8 mouse cellular contexts compared by ENCODE assay signal in the genomic region with DNA sequence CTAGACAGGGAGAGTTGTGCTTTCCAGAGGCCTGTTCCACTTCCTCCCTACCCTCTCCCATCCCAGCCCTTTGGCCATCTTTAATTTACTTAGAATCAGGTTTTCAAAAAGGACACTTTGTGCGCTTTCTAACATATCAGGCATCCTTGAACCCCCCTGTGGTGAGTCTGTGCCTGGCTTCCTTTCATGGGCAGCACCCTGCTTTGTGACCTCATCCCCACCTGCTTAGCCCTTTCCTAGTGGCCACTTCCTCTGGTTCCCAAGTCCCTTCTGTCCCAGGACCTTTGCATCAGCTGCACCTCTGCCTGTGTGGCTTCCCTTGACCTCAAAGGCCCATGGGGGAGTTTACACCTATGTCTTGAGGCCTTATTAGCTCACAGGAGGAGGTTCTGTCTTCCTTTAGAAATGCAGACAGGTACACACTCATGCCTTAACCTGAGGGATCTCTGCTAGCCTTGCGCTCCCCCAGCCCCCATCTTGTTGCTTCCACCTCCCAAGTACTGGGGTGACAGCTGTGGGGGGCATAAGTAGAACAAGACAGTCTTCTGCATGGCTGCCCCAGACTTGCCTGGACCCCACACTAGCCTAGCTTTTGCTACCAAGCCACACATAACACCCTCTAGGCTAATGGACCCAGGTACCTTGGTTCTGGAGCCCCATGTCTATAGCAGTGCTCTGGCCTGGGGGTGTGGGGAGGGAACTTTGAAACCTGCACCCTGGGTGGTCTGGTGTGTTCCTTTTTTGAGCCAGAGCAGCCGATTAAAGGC. TPM values are rescaled to one million over a fixed set of nuclear protein-coding genes. Genes with fewer than 3 reads are reported as not detected.
DNase-seq lines count a peak whose midpoint lies in the region; ATAC-seq and TF ChIP-seq lines count a peak whose summit lies in the region.

No protein-coding gene starts in this region.

- no peaks in the 10 kb centered on the region for H3K27me3 ChIP-seq in heart, embryonic 12.5 days (replicated peaks)
- H3K27me3 ChIP-seq in heart, postnatal 0 days (ENCODE audit: control insufficient read depth, insufficient read depth, low read length), result no peaks in the 10 kb centered on the region
- H3K27me3 ChIP-seq in midbrain, embryonic 12.5 days, result no peaks in the 10 kb centered on the region

- H3K4me2 ChIP-seq in heart, embryonic 12.5 days, result peak overlapping the region; percentile 85
- peak overlapping the region; percentile 96 for H3K4me2 ChIP-seq in heart, postnatal 0 days (ENCODE audit: low read depth, low read length)
- peak overlapping the region; percentile 92 for H3K4me2 ChIP-seq in midbrain, embryonic 12.5 days (replicated peaks)

- TF ChIP-seq POLR2A in bone marrow, adult 2 months (IDR thresholded peaks at IDR 0.05; ENCODE audit: borderline replicate concordance, control insufficient read depth, low read depth, low read length), result no peak

- peak overlapping the region; percentile 94 for H3K9ac ChIP-seq in heart, embryonic 12.5 days
- H3K9ac ChIP-seq in heart, postnatal 0 days (replicated peaks; ENCODE audit: low read depth, low read length), result no peak overlapping the region
- H3K9ac ChIP-seq in midbrain, embryonic 12.5 days (replicated peaks), result peak overlapping the region; percentile 76; the same call in 1 of the 2 replicates

- peaks cover 20% of the 10 kb centered on the region for H3K4me1 ChIP-seq in heart, embryonic 12.5 days (replicated peaks)
- no peaks in the 10 kb centered on the region; the same call in 1 of the 2 replicates for H3K4me1 ChIP-seq in bone marrow, adult 2 months (ENCODE audit: control insufficient read depth, insufficient read depth, low read length)
- H3K4me1 ChIP-seq in heart, postnatal 0 days (ENCODE audit: control insufficient read depth, insufficient read depth), result peaks cover 14% of the 10 kb centered on the region
- H3K4me1 ChIP-seq in midbrain, embryonic 12.5 days, result peaks cover 18% of the 10 kb centered on the region

- 90% methylated on average over 3 of the region's 3 CpGs for WGBS in heart, embryonic 12.5 days
- WGBS in bone marrow, adult 2 months, result 77% methylated on average over 3 of the region's 3 CpGs
- 89% methylated on average over 3 of the region's 3 CpGs for WGBS in heart, postnatal 0 days
- 89% methylated on average over 3 of the region's 3 CpGs for whole genome bisulfite sequencing in midbrain, embryonic 12.5 days

- DNase-seq in heart, adult 8-10 months (ENCODE audit: low spot score), result no peak
- DNase-seq in heart, postnatal 0 days (ENCODE audit: low spot score), result no peak
- DNase-seq in adrenal gland, postnatal 25 days, result no peak
- no peak for DNase-seq in kidney, postnatal 4 days

- H3K9me3 ChIP-seq in heart, embryonic 12.5 days (replicated peaks), result no peaks in the 10 kb centered on the region
- H3K9me3 ChIP-seq in heart, postnatal 0 days (replicated peaks; ENCODE audit: control insufficient read depth, low read length), result no peaks in the 10 kb centered on the region
- H3K9me3 ChIP-seq in midbrain, embryonic 12.5 days, result no peaks in the 10 kb centered on the region

- no peak for ATAC-seq in heart, embryonic 12.5 days (ENCODE audit: insufficient number of reproducible peaks, low FRiP score)
- ATAC-seq in heart, postnatal 0 days (ENCODE audit: insufficient read depth, low read depth), result no peak
- ATAC-seq in midbrain, embryonic 12.5 days (ENCODE audit: low FRiP score, low read depth), result no peak
- no peak for ATAC-seq in megakaryocyte-erythroid progenitor cell, adult 5-6 weeks (replicated peaks; ENCODE audit: low FRiP score, low TSS enrichment, poor library complexity, severe bottlenecking)

- peak overlapping the region; percentile 96 for H3K4me3 ChIP-seq in heart, embryonic 12.5 days
- peak overlapping the region; percentile 81 for H3K4me3 ChIP-seq in bone marrow, adult 2 months (replicated peaks; ENCODE audit: control insufficient read depth, low read depth, low read length)
- H3K4me3 ChIP-seq in heart, postnatal 0 days (ENCODE audit: low read depth, low read length), result peak overlapping the region; percentile 85; the same call in 1 of the 2 replicates
- H3K4me3 ChIP-seq in midbrain, embryonic 12.5 days, result peak overlapping the region; percentile 84

- TF ChIP-seq CTCF in bone marrow, adult 2 months (IDR thresholded peaks at IDR 0.05; ENCODE audit: control insufficient read depth, insufficient read depth, low read length), result no peak
- no peak for TF ChIP-seq CTCF in heart, postnatal 0 days (IDR thresholded peaks at IDR 0.05; ENCODE audit: low read depth)

- TF ChIP-seq EP300 in heart, postnatal 0 days (IDR thresholded peaks at IDR 0.05; ENCODE audit: low read depth), result no peak

- peaks cover 49% of the 10 kb centered on the region for H3K36me3 ChIP-seq in heart, embryonic 12.5 days
- peaks cover 37% of the 10 kb centered on the region for H3K36me3 ChIP-seq in heart, postnatal 0 days (replicated peaks; ENCODE audit: control insufficient read depth, insufficient read depth, low read length)
- peaks cover 46% of the 10 kb centered on the region for H3K36me3 ChIP-seq in midbrain, embryonic 12.5 days

- H3K27ac ChIP-seq in heart, embryonic 12.5 days (ENCODE audit: poor library complexity, severe bottlenecking), result no peak overlapping the region
- no peak overlapping the region for H3K27ac ChIP-seq in bone marrow, adult 2 months (ENCODE audit: control insufficient read depth, insufficient read depth, low read depth, low read length, poor library complexity)
- H3K27ac ChIP-seq in heart, postnatal 0 days (ENCODE audit: low read depth), result no peak overlapping the region
- H3K27ac ChIP-seq in midbrain, embryonic 12.5 days (replicated peaks), result 0 out of 2 replicates have a peak overlapping the region, but pooled peaks have one; percentile 77

RNA-seq across cellular contexts. Expression of a gene that starts 1.3 kb away (rescaled TPM):
- 85.4 and 89.9 TPM in 2 replicates for polyA plus RNA-seq in heart, embryonic 12.5 days (2016; fragmentation: Nextera tagmentation; extraction: Ambion mirVana)
- total RNA-seq in heart, adult 8-10 months (2022), result 10 to 100 TPM; 31.0 to 37.7 (median 33.8) TPM
- polyA plus RNA-seq in bone marrow, adult 2 months (2011; ENCODE audit: insufficient read depth, insufficient read length, low replicate concordance, missing spikeins), result 17.1 and 18.8 TPM in 2 replicates
- 73.5 and 89.9 TPM in 2 replicates for total RNA-seq in heart, postnatal 0 days (2014; rRNA removed; ENCODE audit: low replicate concordance)
- polyA plus RNA-seq in heart, postnatal 0 days (2015; fragmentation: Nextera tagmentation; extraction: Ambion mirVana), result 62.7 and 66.4 TPM in 2 replicates
- 145 and 152 TPM in 2 replicates for polyA plus RNA-seq in midbrain, embryonic 12.5 days (2016; fragmentation: Nextera tagmentation; extraction: Ambion mirVana)
- total RNA-seq in megakaryocyte-erythroid progenitor cell, adult 5-6 weeks (2014; fragmentation: Nextera tagmentation), result 31.4 and 47.5 TPM in 2 replicates
- total RNA-seq in megakaryocyte-erythroid progenitor cell, adult 5-6 weeks (2017), result 13.3 and 19.6 TPM in 2 replicates
- 62.5 and 64.7 TPM in 2 replicates for total RNA-seq in adrenal gland, postnatal 25 days (2021)

RNA-seq across cellular contexts. Expression of a gene that starts 5.6 kb away (rescaled TPM):
- polyA plus RNA-seq in heart, embryonic 12.5 days (2016; fragmentation: Nextera tagmentation; extraction: Ambion mirVana), result 172 and 175 TPM in 2 replicates
- 100 to 1,000 TPM; 114 to 128 (median 119) TPM for total RNA-seq in heart, adult 8-10 months (2022)
- 24.3 and 42.9 TPM in 2 replicates for polyA plus RNA-seq in bone marrow, adult 2 months (2011; ENCODE audit: insufficient read depth, insufficient read length, low replicate concordance, missing spikeins)
- total RNA-seq in heart, postnatal 0 days (2014; rRNA removed; ENCODE audit: low replicate concordance), result 169 and 188 TPM in 2 replicates
- 284 and 320 TPM in 2 replicates for polyA plus RNA-seq in heart, postnatal 0 days (2015; fragmentation: Nextera tagmentation; extraction: Ambion mirVana)
- polyA plus RNA-seq in midbrain, embryonic 12.5 days (2016; fragmentation: Nextera tagmentation; extraction: Ambion mirVana), result 235 and 245 TPM in 2 replicates
- 82.3 and 120 TPM in 2 replicates for total RNA-seq in megakaryocyte-erythroid progenitor cell, adult 5-6 weeks (2014; fragmentation: Nextera tagmentation)
- total RNA-seq in megakaryocyte-erythroid progenitor cell, adult 5-6 weeks (2017), result 46.7 and 63.4 TPM in 2 replicates
- total RNA-seq in adrenal gland, postnatal 25 days (2021), result 109 and 113 TPM in 2 replicates

RNA-seq across cellular contexts. Expression of a gene that starts 6.9 kb away (rescaled TPM):
- 35.4 and 36.7 TPM in 2 replicates for polyA plus RNA-seq in heart, embryonic 12.5 days (2016; fragmentation: Nextera tagmentation; extraction: Ambion mirVana)
- 10 to 100 TPM; 21.4 to 29.6 (median 24.8) TPM for total RNA-seq in heart, adult 8-10 months (2022)
- 3.9 and 9.1 TPM in 2 replicates for polyA plus RNA-seq in bone marrow, adult 2 months (2011; ENCODE audit: insufficient read depth, insufficient read length, low replicate concordance, missing spikeins)
- 57.7 and 69.8 TPM in 2 replicates for total RNA-seq in heart, postnatal 0 days (2014; rRNA removed; ENCODE audit: low replicate concordance)
- 32.8 and 36.6 TPM in 2 replicates for polyA plus RNA-seq in heart, postnatal 0 days (2015; fragmentation: Nextera tagmentation; extraction: Ambion mirVana)
- polyA plus RNA-seq in midbrain, embryonic 12.5 days (2016; fragmentation: Nextera tagmentation; extraction: Ambion mirVana), result 109 and 111 TPM in 2 replicates
- 5.3 and 7.1 TPM in 2 replicates for total RNA-seq in megakaryocyte-erythroid progenitor cell, adult 5-6 weeks (2014; fragmentation: Nextera tagmentation)
- 4.7 and 6.3 TPM in 2 replicates for total RNA-seq in megakaryocyte-erythroid progenitor cell, adult 5-6 weeks (2017)
- 63.0 and 82.8 TPM in 2 replicates for total RNA-seq in adrenal gland, postnatal 25 days (2021)

RNA-seq across cellular contexts. Expression of a gene that starts 15.4 kb away (rescaled TPM):
- polyA plus RNA-seq in heart, embryonic 12.5 days (2016; fragmentation: Nextera tagmentation; extraction: Ambion mirVana), result 2.7 and 3.8 TPM in 2 replicates
- 10 to 100 TPM; 14.1 to 17.3 (median 16.1) TPM for total RNA-seq in heart, adult 8-10 months (2022)
- polyA plus RNA-seq in bone marrow, adult 2 months (2011; ENCODE audit: insufficient read depth, insufficient read length, low replicate concordance, missing spikeins), result 2.9 and 6.3 TPM in 2 replicates
- total RNA-seq in heart, postnatal 0 days (2014; rRNA removed; ENCODE audit: low replicate concordance), result 10.8 and 15.0 TPM in 2 replicates
- polyA plus RNA-seq in heart, postnatal 0 days (2015; fragmentation: Nextera tagmentation; extraction: Ambion mirVana), result 0.74 and 0.93 TPM in 2 replicates
- polyA plus RNA-seq in midbrain, embryonic 12.5 days (2016; fragmentation: Nextera tagmentation; extraction: Ambion mirVana), result 14.2 and 18.7 TPM in 2 replicates
- 2.4 and 4.5 TPM in 2 replicates for total RNA-seq in megakaryocyte-erythroid progenitor cell, adult 5-6 weeks (2014; fragmentation: Nextera tagmentation)
- total RNA-seq in megakaryocyte-erythroid progenitor cell, adult 5-6 weeks (2017), result 2.3 and 3.4 TPM in 2 replicates
- total RNA-seq in adrenal gland, postnatal 25 days (2021), result 17.3 and 23.3 TPM in 2 replicates

RNA-seq across cellular contexts. Expression of a gene that starts 17.6 kb away (rescaled TPM):
- 11.6 and 12.8 TPM in 2 replicates for polyA plus RNA-seq in heart, embryonic 12.5 days (2016; fragmentation: Nextera tagmentation; extraction: Ambion mirVana)
- 10 to 100 TPM; 17.5 to 22.2 (median 19.0) TPM for total RNA-seq in heart, adult 8-10 months (2022)
- 6.3 and 7.9 TPM in 2 replicates for polyA plus RNA-seq in bone marrow, adult 2 months (2011; ENCODE audit: insufficient read depth, insufficient read length, low replicate concordance, missing spikeins)
- total RNA-seq in heart, postnatal 0 days (2014; rRNA removed; ENCODE audit: low replicate concordance), result 21.1 and 36.7 TPM in 2 replicates
- 10.3 and 11.3 TPM in 2 replicates for polyA plus RNA-seq in heart, postnatal 0 days (2015; fragmentation: Nextera tagmentation; extraction: Ambion mirVana)
- polyA plus RNA-seq in midbrain, embryonic 12.5 days (2016; fragmentation: Nextera tagmentation; extraction: Ambion mirVana), result 15.5 and 18.3 TPM in 2 replicates
- total RNA-seq in megakaryocyte-erythroid progenitor cell, adult 5-6 weeks (2014; fragmentation: Nextera tagmentation), result 15.1 and 20.3 TPM in 2 replicates
- 18.7 and 32.1 TPM in 2 replicates for total RNA-seq in megakaryocyte-erythroid progenitor cell, adult 5-6 weeks (2017)
- 26.5 and 28.7 TPM in 2 replicates for total RNA-seq in adrenal gland, postnatal 25 days (2021)
